Mouse (Mus musculus): ENCODE measurements around the gene Prkcz. TPM values are rescaled to one million over a fixed set of nuclear protein-coding genes. Genes with fewer than 3 reads are reported as not detected.
A peak's percentile ranks its signal among the peaks of the same experiment; 100 is the strongest.

Prkcz gene
- polyA plus RNA-seq, 1 experiment from 2014 or later, result 13.6 TPM

DNA sequence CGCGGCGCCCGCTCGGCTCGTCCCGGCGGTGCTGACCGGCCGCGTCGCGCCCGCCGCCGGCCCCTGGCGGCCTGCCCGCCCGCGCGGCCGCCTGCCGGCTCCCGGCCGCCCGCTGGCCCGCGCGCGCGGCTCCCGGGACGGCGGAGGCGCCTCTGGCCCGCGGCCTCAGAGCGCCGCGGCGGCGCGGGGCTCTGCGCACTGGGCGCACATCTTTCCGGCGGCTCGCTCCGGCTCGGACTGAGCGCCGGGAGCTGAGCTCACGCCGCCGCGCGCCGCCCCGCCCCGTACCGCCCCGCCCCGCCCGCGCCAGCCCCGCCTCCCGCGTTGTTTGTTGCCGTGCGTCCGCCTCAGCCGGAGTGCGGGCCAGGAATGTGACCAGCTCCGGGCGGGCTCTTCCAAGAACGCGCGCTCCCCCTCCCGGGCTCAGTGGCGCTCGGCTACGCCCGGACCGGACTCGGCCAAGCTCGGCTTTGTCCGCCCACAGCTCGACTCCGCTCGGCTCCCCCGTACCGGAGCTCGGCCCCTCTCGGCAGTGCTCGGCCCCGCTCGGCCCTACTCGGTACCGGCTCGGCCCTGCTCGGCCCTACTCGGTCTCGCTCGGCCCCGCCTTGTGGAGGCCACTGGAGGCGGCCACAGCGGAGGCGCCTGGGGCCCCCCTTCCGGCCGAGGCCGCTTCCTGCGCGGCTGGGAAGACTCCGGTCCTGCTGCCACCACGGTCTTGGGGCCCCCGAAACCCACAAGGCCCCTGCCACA lies 138.1 kb downstream of the Prkcz start:
- peak overlapping the region; percentile 98 for H3K4me3 ChIP-seq
- H3K9me3 ChIP-seq (replicated peaks), result no peaks in the 10 kb centered on the region
- H3K4me1 ChIP-seq, result peaks cover 53% of the 10 kb centered on the region
- peak overlapping the region; percentile 97 for H3K27ac ChIP-seq (replicated peaks)
- 8% methylated on average over 116 of the region's 116 CpGs for WGBS
- peak; percentile 100 for DNase-seq (ENCODE audit: low spot score)
- no peaks in the 10 kb centered on the region for H3K27me3 ChIP-seq (ENCODE audit: low read depth, poor library complexity, severe bottlenecking)
- peaks cover 15% of the 10 kb centered on the region; the same call in 1 of the 2 replicates for H3K36me3 ChIP-seq

GRCm38 (mm10) chr4:155222552-155222840 lies 138.7 kb downstream of the Prkcz start, which contains the start of gene Ski:
TSS of gene Ski (minus strand) at chr4:155222592.
- Histone ChIP-seq H3K9me3 (replicated peaks) (no peaks in the 10 kb centered on the region), H3K4me1 (peaks cover 58% of the 10 kb centered on the region), H3K27me3 (ENCODE audit: low read depth, poor library complexity, severe bottlenecking) (no peaks in the 10 kb centered on the region), H3K36me3 (peaks cover 18% of the 10 kb centered on the region), H3K4me3 (peak within 1 kb of the TSS; percentile 98), H3K27ac (replicated peaks) (peak within 1 kb of the TSS; percentile 97)
- no peak for DNase-seq (ENCODE audit: low spot score)
- WGBS, result 13% methylated on average over 62 of the region's 63 CpGs

- H3K27me3 ChIP-seq (ENCODE audit: low read depth, poor library complexity, severe bottlenecking), result no peaks in the 10 kb centered on the region
- no peaks in the 10 kb centered on the region for H3K9me3 ChIP-seq (replicated peaks)
- WGBS, result under 1% methylated on average over 93 of the region's 93 CpGs
- H3K27ac ChIP-seq (replicated peaks), result peak overlapping the region; percentile 94
- H3K36me3 ChIP-seq, result peaks cover 24% of the 10 kb centered on the region
- DNase-seq (ENCODE audit: low spot score), result peak; percentile 68
- peak overlapping the region; percentile 98 for H3K4me3 ChIP-seq
- peaks cover 65% of the 10 kb centered on the region for H3K4me1 ChIP-seq
Measured at GRCm38 (mm10) chr4:155221599-155222551, 139.3 kb downstream of the Prkcz start.

DNA sequence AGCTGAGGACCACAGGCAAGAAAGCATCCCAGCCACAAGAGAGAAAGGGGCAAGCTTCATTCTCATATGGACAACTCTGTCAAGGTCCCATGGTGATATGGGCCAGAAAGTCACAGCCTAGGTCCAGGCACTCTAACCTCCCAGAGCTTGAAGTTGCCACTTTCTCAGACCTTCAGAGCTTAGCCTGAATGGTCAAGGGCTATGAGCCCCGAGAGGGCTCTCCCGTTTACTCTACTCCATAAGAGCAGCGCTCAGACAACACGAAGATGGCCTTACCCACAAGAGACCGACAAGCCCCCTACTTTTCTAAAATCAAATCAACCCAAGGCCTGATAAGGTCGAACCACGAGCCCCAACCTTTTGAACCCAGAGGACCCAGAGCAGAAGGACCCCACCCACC lies 140.1 kb downstream of the Prkcz start:
- H3K4me1 ChIP-seq, result peaks cover 72% of the 10 kb centered on the region
- peak overlapping the region; percentile 98 for H3K4me3 ChIP-seq
- peak; percentile 30 for DNase-seq (ENCODE audit: low spot score)
- 3% methylated on average over 7 of the region's 7 CpGs for WGBS
- H3K36me3 ChIP-seq, result peaks cover 32% of the 10 kb centered on the region
- no peaks in the 10 kb centered on the region for H3K27me3 ChIP-seq (ENCODE audit: low read depth, poor library complexity, severe bottlenecking)
- peak overlapping the region; percentile 94 for H3K27ac ChIP-seq (replicated peaks)
- no peaks in the 10 kb centered on the region for H3K9me3 ChIP-seq (replicated peaks)

- no peaks in the 10 kb centered on the region for H3K27me3 ChIP-seq (ENCODE audit: low read depth, poor library complexity, severe bottlenecking)
- 17% methylated on average over 14 of the region's 14 CpGs for WGBS
- H3K27ac ChIP-seq (replicated peaks), result peak overlapping the region; percentile 94
- peak overlapping the region; percentile 98 for H3K4me3 ChIP-seq
- H3K36me3 ChIP-seq, result peaks cover 32% of the 10 kb centered on the region
- peak; percentile 42 for DNase-seq (ENCODE audit: low spot score)
- H3K4me1 ChIP-seq, result peaks cover 79% of the 10 kb centered on the region
- no peaks in the 10 kb centered on the region for H3K9me3 ChIP-seq (replicated peaks)
Measured at GRCm38 (mm10) chr4:155220213-155221100, 140.7 kb downstream of the Prkcz start.

DNA sequence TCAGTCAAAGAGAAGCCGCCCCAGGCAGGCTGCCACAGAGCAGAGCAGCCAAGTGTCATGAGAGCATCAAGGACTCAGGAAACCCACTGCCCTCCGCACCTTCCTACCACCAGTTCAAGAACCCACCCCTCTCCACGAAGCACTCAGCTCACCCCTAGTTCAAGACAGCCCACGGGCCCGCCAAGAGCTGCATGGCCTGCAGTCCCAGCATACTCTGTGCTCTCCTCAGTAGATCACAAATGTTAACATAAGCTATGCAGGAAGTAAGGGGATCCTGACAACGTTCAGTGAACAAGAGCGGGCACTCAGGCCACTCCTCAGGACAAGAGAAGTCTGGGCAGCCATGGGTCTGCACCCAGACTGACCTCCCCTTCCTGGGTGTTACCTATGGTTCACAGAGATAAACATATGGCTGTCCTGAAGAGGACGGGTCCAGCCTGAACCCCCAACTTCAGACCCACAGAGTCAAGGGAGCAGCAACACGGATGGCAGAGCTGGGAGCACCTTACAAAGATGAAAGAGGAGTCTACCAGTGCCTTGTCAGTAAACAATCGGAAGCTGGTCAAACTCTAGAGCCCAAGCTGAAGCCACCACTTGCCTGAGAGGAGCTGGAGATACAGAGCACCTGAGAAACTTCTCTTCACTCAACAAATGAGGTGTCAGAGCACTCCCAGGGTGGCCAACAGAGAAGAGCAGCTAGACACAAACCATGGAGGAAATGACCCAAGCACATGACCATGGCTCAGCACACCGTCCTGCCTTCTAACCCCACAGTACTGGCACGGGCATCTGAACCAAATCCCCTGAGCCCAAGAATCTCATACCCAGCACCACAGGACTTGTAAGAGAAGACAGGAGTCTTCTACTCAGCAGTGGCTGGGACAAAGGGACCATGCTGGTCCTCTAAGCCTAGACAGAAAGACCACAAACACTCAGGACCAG lies 141.6 kb downstream of the Prkcz start:
- peak overlapping the region; percentile 94 for H3K27ac ChIP-seq (replicated peaks)

DNA sequence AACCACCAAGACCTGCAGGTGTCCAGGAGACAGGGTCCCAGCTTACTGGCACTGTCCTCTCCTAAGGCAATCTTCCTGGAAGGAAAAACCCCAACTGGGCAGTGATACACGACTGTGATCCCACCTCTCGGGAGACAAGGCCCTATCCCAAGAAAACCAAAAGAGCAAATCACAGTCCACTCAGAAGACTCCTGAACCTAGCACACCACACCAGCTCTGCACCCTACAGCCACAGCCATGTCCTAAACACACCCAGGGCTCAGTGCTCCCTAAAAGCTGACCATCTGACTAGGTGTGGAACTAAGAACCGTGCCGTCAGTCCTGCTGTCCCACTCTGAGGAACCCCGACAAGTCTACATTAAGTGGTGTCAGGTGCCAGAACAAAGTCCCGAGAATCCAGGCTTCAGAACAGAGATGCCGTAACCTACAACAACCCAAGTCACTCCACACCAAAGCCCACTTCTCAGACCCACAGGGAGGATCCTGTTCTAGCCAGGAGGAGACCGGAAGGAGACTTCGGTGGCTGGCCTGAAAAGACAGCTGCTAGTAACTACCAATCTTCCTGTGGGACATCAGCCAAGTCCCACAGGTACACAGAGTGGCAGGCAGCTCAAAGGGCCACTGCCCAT lies 142.9 kb downstream of the Prkcz start:
- Histone ChIP-seq H3K27me3 (ENCODE audit: low read depth, poor library complexity, severe bottlenecking) (no peaks in the 10 kb centered on the region), H3K4me1 (peaks cover 89% of the 10 kb centered on the region), H3K4me3 (peak overlapping the region; percentile 98; the same call in 1 of the 2 replicates), H3K36me3 (peaks cover 32% of the 10 kb centered on the region), H3K27ac (replicated peaks) (peak overlapping the region; percentile 42; the same call in 1 of the 2 replicates), H3K9me3 (replicated peaks) (no peaks in the 10 kb centered on the region)
- WGBS, result 85% methylated on average over 9 of the region's 9 CpGs
- DNase-seq (ENCODE audit: low spot score), result no peak

More for the DNA sequence above, 141.6 kb downstream of the Prkcz start:
- Histone ChIP-seq H3K9me3 (replicated peaks) (no peaks in the 10 kb centered on the region), H3K27me3 (ENCODE audit: low read depth, poor library complexity, severe bottlenecking) (no peaks in the 10 kb centered on the region), H3K36me3 (peaks cover 32% of the 10 kb centered on the region), H3K4me1 (peaks cover 88% of the 10 kb centered on the region), H3K4me3 (peak overlapping the region; percentile 98)
- WGBS, result 74% methylated on average over 12 of the region's 12 CpGs
- DNase-seq (ENCODE audit: low spot score), result no peak

DNA sequence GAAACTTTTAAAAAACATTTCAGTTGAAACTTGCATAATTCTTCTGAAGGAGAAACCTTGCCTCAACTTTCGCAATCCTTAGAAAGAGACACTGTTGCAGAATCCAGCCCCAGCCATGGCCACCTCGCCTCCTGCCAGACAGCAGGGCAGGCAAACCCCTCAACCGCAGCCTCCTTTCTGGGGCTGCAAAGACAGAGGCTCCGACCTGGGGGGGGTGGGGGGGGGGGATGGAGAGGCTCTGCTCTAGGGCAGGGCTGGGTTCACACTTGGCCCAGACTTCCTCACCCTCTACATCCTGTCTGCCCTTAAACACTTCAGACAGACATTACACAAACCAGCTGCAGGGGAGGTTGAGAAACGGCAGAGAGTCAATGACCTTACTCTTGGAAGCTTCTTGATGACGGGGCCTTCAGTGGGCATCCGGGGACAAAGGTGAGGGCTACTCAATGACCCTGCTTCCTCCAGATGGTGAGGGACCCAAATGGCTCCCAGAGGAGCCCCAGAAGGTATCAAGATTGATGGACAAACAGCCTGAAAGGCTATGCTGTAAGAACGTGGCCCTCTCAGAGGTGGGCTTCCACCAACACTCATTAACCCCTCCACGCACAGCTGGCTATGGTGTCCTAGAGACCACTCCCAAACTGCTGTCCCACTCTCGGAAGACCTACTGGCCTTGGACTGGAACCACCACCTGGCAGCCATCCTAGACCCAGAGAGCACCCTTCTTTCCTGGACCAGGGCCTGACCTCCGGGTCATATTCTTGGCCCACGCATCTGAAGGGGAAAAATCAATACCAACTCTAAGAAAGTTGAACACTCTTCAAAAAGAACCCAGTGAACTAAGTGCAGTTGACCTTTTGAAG lies 143.7 kb downstream of the Prkcz start:
- peak overlapping the region; percentile 98 for H3K4me3 ChIP-seq
- 75% methylated on average over 12 of the region's 12 CpGs for WGBS
- peak overlapping the region; percentile 42 for H3K27ac ChIP-seq (replicated peaks)
- peaks cover 91% of the 10 kb centered on the region for H3K4me1 ChIP-seq
- DNase-seq (ENCODE audit: low spot score), result no peak
- H3K36me3 ChIP-seq, result peaks cover 37% of the 10 kb centered on the region
- no peaks in the 10 kb centered on the region for H3K27me3 ChIP-seq (ENCODE audit: low read depth, poor library complexity, severe bottlenecking)
- H3K9me3 ChIP-seq (replicated peaks), result no peaks in the 10 kb centered on the region

DNA sequence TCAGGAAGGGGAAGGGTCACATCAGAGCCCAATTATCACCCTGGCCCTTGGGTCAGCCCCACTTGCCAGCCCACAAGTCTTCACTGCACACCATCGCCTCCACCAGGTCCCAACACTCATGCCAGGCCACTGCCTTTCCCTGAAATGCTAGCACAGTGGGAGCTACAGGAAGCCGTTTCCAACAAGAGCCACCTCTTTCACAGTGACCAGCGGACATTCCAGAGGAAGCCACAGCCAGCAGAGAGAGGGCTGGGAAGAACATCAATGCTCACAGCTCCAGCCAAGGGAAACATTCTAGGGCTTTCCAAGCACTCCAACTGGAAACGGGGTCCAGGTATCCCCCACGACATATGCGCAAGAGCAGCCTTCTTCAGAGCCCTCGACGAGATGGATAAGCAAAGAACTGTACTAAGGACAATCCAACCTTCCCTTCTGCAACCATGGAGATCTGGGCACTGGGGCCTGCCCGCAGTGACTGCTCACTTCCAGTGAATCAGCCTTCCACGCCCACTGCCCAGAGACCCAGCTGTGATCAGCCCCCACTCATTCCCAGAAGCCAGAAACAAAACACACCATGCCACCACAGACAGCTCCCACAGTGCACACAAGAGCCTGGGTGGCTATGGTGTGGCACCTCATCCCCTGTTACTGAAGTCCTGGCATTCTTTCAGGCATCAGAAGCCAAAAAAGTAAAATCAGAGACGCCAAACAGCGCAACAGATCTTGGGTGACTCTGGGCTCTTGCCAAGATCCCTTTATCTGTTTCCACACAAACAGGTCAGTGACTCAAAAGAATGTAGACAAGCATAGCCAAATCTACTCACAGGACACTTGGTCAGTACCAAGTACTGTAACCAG lies 145.2 kb downstream of the Prkcz start:
- no peak for DNase-seq (ENCODE audit: low spot score)
- Histone ChIP-seq H3K4me1 (peaks cover 80% of the 10 kb centered on the region), H3K27ac (replicated peaks) (0 out of 2 replicates have a peak overlapping the region, but pooled peaks have one; percentile 10), H3K36me3 (peaks cover 47% of the 10 kb centered on the region), H3K4me3 (peak overlapping the region; percentile 16; the same call in 1 of the 2 replicates), H3K27me3 (ENCODE audit: low read depth, poor library complexity, severe bottlenecking) (no peaks in the 10 kb centered on the region), H3K9me3 (replicated peaks) (no peaks in the 10 kb centered on the region)
- WGBS, result 73% methylated on average over 12 of the region's 12 CpGs

- peaks cover 75% of the 10 kb centered on the region for H3K4me1 ChIP-seq
Measured at GRCm38 (mm10) chr4:155215203-155215602, 146.0 kb downstream of the Prkcz start.

More at GRCm38 (mm10) chr4:155215203-155215602, 146.0 kb downstream of the Prkcz start:
- H3K4me3 ChIP-seq, result no peak overlapping the region
- DNase-seq (ENCODE audit: low spot score), result no peak
- no peaks in the 10 kb centered on the region for H3K27me3 ChIP-seq (ENCODE audit: low read depth, poor library complexity, severe bottlenecking)
- H3K36me3 ChIP-seq, result peaks cover 55% of the 10 kb centered on the region
- H3K27ac ChIP-seq (replicated peaks), result no peak overlapping the region
- no peaks in the 10 kb centered on the region for H3K9me3 ChIP-seq (replicated peaks)
- 71% methylated on average over 9 of the region's 9 CpGs for WGBS
